Mouse (Mus musculus): ENCODE results near the gene B4galt3. TPM values are rescaled to one million over a fixed set of nuclear protein-coding genes. Genes with fewer than 3 reads are reported as not detected.

The B4galt3 gene
- polyA plus RNA-seq (2015; fragmentation: Nextera tagmentation; extraction: Ambion mirVana), result 101 and 106 TPM in 2 replicates

- Histone ChIP-seq H3K27me3 (replicated peaks; ENCODE audit: control insufficient read depth, insufficient read depth, low read length) (no peaks in the 10 kb centered on the region), H3K9ac (ENCODE audit: low read depth, low read length) (peak within 1 kb of the TSS; percentile 81), H3K27ac (ENCODE audit: low read depth, low read length) (peak within 1 kb of the TSS; percentile 65), H3K4me2 (ENCODE audit: low read length) (peak within 1 kb of the TSS; percentile 75), H3K9me3 (ENCODE audit: control insufficient read depth, low read length) (no peaks in the 10 kb centered on the region), H3K36me3 (ENCODE audit: control insufficient read depth, insufficient read depth, low read length) (peaks cover 15% of the 10 kb centered on the region), H3K4me1 (ENCODE audit: control insufficient read depth, insufficient read depth, low read depth, low read length) (peaks cover 12% of the 10 kb centered on the region), H3K4me3 (ENCODE audit: low read length) (peak within 1 kb of the TSS; percentile 73)
- peak; percentile 95 for ATAC-seq
- WGBS, result 2% methylated on average over 36 of the region's 36 CpGs
Measured at GRCm38 (mm10) chr1:171269848-171270572, at the start of gene B4galt3. Gene B4galt3, plus strand, starts transcription at chr1:171270328.

- Histone ChIP-seq H3K27ac (ENCODE audit: low read depth, low read length) (no peak overlapping the region), H3K4me3 (ENCODE audit: low read length) (peak overlapping the region; percentile 72), H3K9ac (ENCODE audit: low read depth, low read length) (peak overlapping the region; percentile 72), H3K9me3 (ENCODE audit: control insufficient read depth, low read length) (no peaks in the 10 kb centered on the region), H3K4me1 (ENCODE audit: control insufficient read depth, insufficient read depth, low read depth, low read length) (peaks cover 12% of the 10 kb centered on the region), H3K4me2 (ENCODE audit: low read length) (peak overlapping the region; percentile 88), H3K27me3 (replicated peaks; ENCODE audit: control insufficient read depth, insufficient read depth, low read length) (no peaks in the 10 kb centered on the region), H3K36me3 (ENCODE audit: control insufficient read depth, insufficient read depth, low read length) (peaks cover 11% of the 10 kb centered on the region)
- ATAC-seq, result peak; percentile 41
- WGBS, result 5% methylated on average over 10 of the region's 10 CpGs
Measured at GRCm38 (mm10) chr1:171220871-171221270, 49.3 kb upstream of the B4galt3 start.

GRCm38 (mm10) chr1:171221281-171222193, 48.6 kb upstream of the B4galt3 start:
- peaks cover 11% of the 10 kb centered on the region for H3K36me3 ChIP-seq (ENCODE audit: control insufficient read depth, insufficient read depth, low read length)
- peaks cover 12% of the 10 kb centered on the region for H3K4me1 ChIP-seq (ENCODE audit: control insufficient read depth, insufficient read depth, low read depth, low read length)
- H3K27ac ChIP-seq (ENCODE audit: low read depth, low read length), result peak overlapping the region; percentile 72
- peak overlapping the region; percentile 72 for H3K9ac ChIP-seq (ENCODE audit: low read depth, low read length)
- peak overlapping the region; percentile 88 for H3K4me2 ChIP-seq (ENCODE audit: low read length)
- 6% methylated on average over 22 of the region's 22 CpGs for WGBS
- no peak; the same call in 1 of the 2 replicates for ATAC-seq
- no peaks in the 10 kb centered on the region for H3K9me3 ChIP-seq (ENCODE audit: control insufficient read depth, low read length)
- H3K4me3 ChIP-seq (ENCODE audit: low read length), result peak overlapping the region; percentile 72
- H3K27me3 ChIP-seq (replicated peaks; ENCODE audit: control insufficient read depth, insufficient read depth, low read length), result no peaks in the 10 kb centered on the region

GRCm38 (mm10) chr1:171222238-171223155, 47.6 kb upstream of the B4galt3 start, which contains the start of gene Tomm40l:
Gene Tomm40l, minus strand, starts transcription at chr1:171222514.
- H3K27me3 ChIP-seq (replicated peaks; ENCODE audit: control insufficient read depth, insufficient read depth, low read length), result no peaks in the 10 kb centered on the region
- peaks cover 11% of the 10 kb centered on the region for H3K36me3 ChIP-seq (ENCODE audit: control insufficient read depth, insufficient read depth, low read length)
- peak; percentile 98 for ATAC-seq
- peak within 1 kb of the TSS; percentile 88 for H3K4me2 ChIP-seq (ENCODE audit: low read length)
- peaks cover 12% of the 10 kb centered on the region for H3K4me1 ChIP-seq (ENCODE audit: control insufficient read depth, insufficient read depth, low read depth, low read length)
- H3K9ac ChIP-seq (ENCODE audit: low read depth, low read length), result peak within 1 kb of the TSS; percentile 72
- H3K9me3 ChIP-seq (ENCODE audit: control insufficient read depth, low read length), result no peaks in the 10 kb centered on the region
- 2% methylated on average over 28 of the region's 28 CpGs for WGBS
- peak within 1 kb of the TSS; percentile 72 for H3K4me3 ChIP-seq (ENCODE audit: low read length)
- peak within 1 kb of the TSS; percentile 76 for H3K27ac ChIP-seq (ENCODE audit: low read depth, low read length)

- no peak overlapping the region; the same call in 1 of the 2 replicates for H3K27ac ChIP-seq (ENCODE audit: low read depth, low read length)
- 83% methylated on average over 6 of the region's 6 CpGs for WGBS
- no peak overlapping the region for H3K4me3 ChIP-seq (ENCODE audit: low read length)
- H3K27me3 ChIP-seq (replicated peaks; ENCODE audit: control insufficient read depth, insufficient read depth, low read length), result no peaks in the 10 kb centered on the region
- H3K36me3 ChIP-seq (ENCODE audit: control insufficient read depth, insufficient read depth, low read length), result peaks cover 11% of the 10 kb centered on the region
- peak overlapping the region; percentile 88 for H3K4me2 ChIP-seq (ENCODE audit: low read length)
- no peaks in the 10 kb centered on the region for H3K9me3 ChIP-seq (ENCODE audit: control insufficient read depth, low read length)
- no peak overlapping the region for H3K9ac ChIP-seq (ENCODE audit: low read depth, low read length)
- ATAC-seq, result no peak
- peaks cover 12% of the 10 kb centered on the region for H3K4me1 ChIP-seq (ENCODE audit: control insufficient read depth, insufficient read depth, low read depth, low read length)
Measured at GRCm38 (mm10) chr1:171223168-171223567, 47.0 kb upstream of the B4galt3 start.

GRCm38 (mm10) chr1:171223796-171224195, 46.3 kb upstream of the B4galt3 start:
- Histone ChIP-seq H3K36me3 (ENCODE audit: control insufficient read depth, insufficient read depth, low read length) (peaks cover 7% of the 10 kb centered on the region), H3K9me3 (ENCODE audit: control insufficient read depth, low read length) (no peaks in the 10 kb centered on the region), H3K9ac (ENCODE audit: low read depth, low read length) (no peak overlapping the region), H3K27me3 (replicated peaks; ENCODE audit: control insufficient read depth, insufficient read depth, low read length) (no peaks in the 10 kb centered on the region), H3K4me2 (ENCODE audit: low read length) (no peak overlapping the region), H3K27ac (ENCODE audit: low read depth, low read length) (no peak overlapping the region), H3K4me3 (ENCODE audit: low read length) (no peak overlapping the region), H3K4me1 (ENCODE audit: control insufficient read depth, insufficient read depth, low read depth, low read length) (peaks cover 12% of the 10 kb centered on the region)
- ATAC-seq, result no peak
- WGBS, result 95% methylated on average over 2 of the region's 2 CpGs

GRCm38 (mm10) chr1:171224857-171225256, 45.3 kb upstream of the B4galt3 start, which contains the start of gene Apoa2:
Gene Apoa2, plus strand, starts transcription at chr1:171225054.
- Histone ChIP-seq H3K9ac (ENCODE audit: low read depth, low read length) (no peak within 1 kb of the TSS), H3K4me2 (ENCODE audit: low read length) (no peak within 1 kb of the TSS), H3K36me3 (ENCODE audit: control insufficient read depth, insufficient read depth, low read length) (no peaks in the 10 kb centered on the region; the same call in 1 of the 2 replicates), H3K4me1 (ENCODE audit: control insufficient read depth, insufficient read depth, low read depth, low read length) (peaks cover 12% of the 10 kb centered on the region), H3K27ac (ENCODE audit: low read depth, low read length) (no peak within 1 kb of the TSS), H3K9me3 (ENCODE audit: control insufficient read depth, low read length) (no peaks in the 10 kb centered on the region), H3K4me3 (ENCODE audit: low read length) (no peak within 1 kb of the TSS), H3K27me3 (replicated peaks; ENCODE audit: control insufficient read depth, insufficient read depth, low read length) (no peaks in the 10 kb centered on the region)
- WGBS, result 86% methylated on average over 5 of the region's 5 CpGs
- ATAC-seq, result no peak

- peaks cover under 1% of the 10 kb centered on the region; the same call in 1 of the 2 replicates for H3K4me1 ChIP-seq (ENCODE audit: control insufficient read depth, insufficient read depth, low read depth, low read length)
- H3K36me3 ChIP-seq (ENCODE audit: control insufficient read depth, insufficient read depth, low read length), result no peaks in the 10 kb centered on the region
- ATAC-seq, result no peak
- no peak overlapping the region for H3K27ac ChIP-seq (ENCODE audit: low read depth, low read length)
- H3K9ac ChIP-seq (ENCODE audit: low read depth, low read length), result no peak overlapping the region
- H3K4me2 ChIP-seq (ENCODE audit: low read length), result no peak overlapping the region
- WGBS, result 44% methylated on average over 4 of the region's 4 CpGs
- H3K4me3 ChIP-seq (ENCODE audit: low read length), result no peak overlapping the region
- no peaks in the 10 kb centered on the region for H3K27me3 ChIP-seq (replicated peaks; ENCODE audit: control insufficient read depth, insufficient read depth, low read length)
- H3K9me3 ChIP-seq (ENCODE audit: control insufficient read depth, low read length), result no peaks in the 10 kb centered on the region
Measured at GRCm38 (mm10) chr1:171226780-171227179, 43.3 kb upstream of the B4galt3 start.

Measured in hindbrain, embryonic 16.5 days (tissue).